Mouse (Mus musculus) layer of hippocampus, postnatal 14 days (tissue): ENCODE results near the gene Fbn1. TPM values are rescaled to one million over a fixed set of nuclear protein-coding genes. Genes with fewer than 3 reads are reported as not detected.

ENCODE experiments used
- DNase-seq, 2 experiments: peaks; one replicate each; pipeline ENCODE4 v3.0.0; 2021 to 2022; ENCODE audit warnings: low spot score in 2 of 2, mixed read lengths in 1 of 2
- long read RNA-seq, 2 experiments: library from polyadenylated mRNA; stranded (forward); transcript quantifications; one replicate each; pipeline ENCODE4 v2.0.0; 2021
- total RNA-seq, 2 experiments: library from RNA; stranded (reverse); gene quantifications; 2 replicates each; pipeline ENCODE4 v1.2.3; 2021

The Fbn1 gene
- 10 to 100 TPM; 10.4 to 10.5 TPM for total RNA-seq
- long read RNA-seq, experiment 1, partial matches to known transcripts, result 0 of 1 reads
- long read RNA-seq, experiment 1, other reads (novel, unspliced or antisense), result 1 of 1 reads
- long read RNA-seq, experiment 2, partial matches to known transcripts, result 1 of 2 reads
- long read RNA-seq, experiment 2, other reads (novel, unspliced or antisense), result 1 of 2 reads

- no peak for DNase-seq
Observed at GRCm38 (mm10) chr2:125507893-125508292, at the start of gene Fbn1. Fbn1 (minus strand) TSS chr2:125507993.

DNA sequence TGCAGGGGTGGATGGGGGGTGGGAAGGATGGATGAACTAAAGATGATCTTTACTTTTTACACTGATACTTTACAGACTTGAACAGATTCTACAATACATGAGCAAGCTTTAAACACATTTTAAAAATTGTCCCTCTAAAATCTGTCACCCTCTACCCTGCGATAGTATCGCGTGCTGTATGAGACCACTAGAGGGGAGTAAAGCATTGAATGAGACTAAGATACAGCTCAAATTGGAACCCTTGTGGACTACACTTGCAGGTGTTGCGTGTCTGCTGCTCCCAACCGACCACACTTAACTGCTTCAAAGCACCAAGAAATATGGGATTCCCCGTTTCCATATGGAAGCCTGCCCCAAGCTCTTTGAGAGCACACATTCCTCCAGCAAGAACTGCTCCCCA lies 48.0 kb upstream of the Fbn1 start:
- DNase-seq, result no peak

- no peak for DNase-seq
Observed at GRCm38 (mm10) chr2:125548806-125549578, 41.2 kb upstream of the Fbn1 start.

DNA sequence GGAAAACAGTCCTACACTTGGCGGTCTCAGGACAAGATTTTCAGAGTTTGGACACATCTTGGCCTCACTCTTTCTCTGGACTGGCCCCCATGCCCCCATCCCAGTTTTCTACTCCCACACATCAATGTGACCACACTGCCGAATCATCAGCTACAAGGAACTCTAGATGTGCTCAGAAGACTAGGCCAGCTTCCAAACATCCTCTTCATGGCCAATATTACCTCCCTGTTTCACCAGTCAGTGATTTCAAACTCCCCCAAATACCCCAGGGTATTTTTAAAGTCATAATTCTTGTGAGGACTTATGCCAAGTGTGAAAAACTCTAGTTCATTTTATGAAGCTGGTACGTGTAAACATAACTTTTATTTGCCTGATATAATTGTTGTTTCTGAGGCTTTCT lies 37.2 kb upstream of the Fbn1 start:
- no peak for DNase-seq

GRCm38 (mm10) chr2:125543646-125544045 lies 35.9 kb upstream of the Fbn1 start:
- no peak for DNase-seq

DNA sequence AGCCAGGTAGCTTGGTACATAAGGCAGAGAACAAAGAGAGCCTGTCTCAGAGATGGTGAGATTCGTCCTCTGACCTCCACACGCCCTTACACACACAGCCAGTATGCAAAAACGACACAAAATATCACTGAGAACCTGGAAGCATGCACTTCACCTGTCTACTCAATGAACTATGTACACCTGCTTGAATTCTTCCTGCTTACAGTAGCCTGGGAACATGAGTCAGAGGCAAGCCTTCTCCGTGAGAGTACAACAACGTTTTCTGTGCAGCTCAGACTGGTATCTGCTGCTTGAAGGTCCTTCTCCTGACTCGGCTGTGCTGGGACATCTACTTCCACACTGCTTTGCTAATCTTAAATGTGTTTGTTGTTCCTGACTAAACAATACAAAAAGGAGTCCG lies 33.7 kb upstream of the Fbn1 start:
- no peak for DNase-seq

DNA sequence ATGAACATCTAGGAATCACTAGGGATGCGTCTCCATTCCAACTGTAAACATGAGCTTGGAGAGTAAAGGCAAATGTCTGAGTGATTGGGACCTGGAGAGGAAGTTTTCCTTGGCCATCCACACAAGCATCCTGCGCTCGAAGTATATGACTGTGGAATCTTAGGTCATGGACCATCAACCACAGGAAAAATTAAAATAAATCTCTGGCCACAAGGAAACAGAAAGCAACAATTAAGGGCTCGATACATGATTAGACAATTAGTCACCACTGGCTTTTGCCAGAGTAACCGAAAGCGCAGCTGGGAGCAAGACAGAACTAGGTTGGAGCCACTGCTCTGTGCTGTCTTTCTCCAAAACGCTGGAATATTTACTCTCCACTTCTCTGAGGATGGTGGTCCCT lies 32.8 kb upstream of the Fbn1 start:
- no peak for DNase-seq

- DNase-seq, result no peak
Observed at GRCm38 (mm10) chr2:125539640-125540039, 31.8 kb upstream of the Fbn1 start.

- DNase-seq, result no peak
Observed at GRCm38 (mm10) chr2:125530665-125531064, 22.9 kb upstream of the Fbn1 start.

GRCm38 (mm10) chr2:125526566-125526965 lies 18.8 kb upstream of the Fbn1 start:
- no peak for DNase-seq

DNA sequence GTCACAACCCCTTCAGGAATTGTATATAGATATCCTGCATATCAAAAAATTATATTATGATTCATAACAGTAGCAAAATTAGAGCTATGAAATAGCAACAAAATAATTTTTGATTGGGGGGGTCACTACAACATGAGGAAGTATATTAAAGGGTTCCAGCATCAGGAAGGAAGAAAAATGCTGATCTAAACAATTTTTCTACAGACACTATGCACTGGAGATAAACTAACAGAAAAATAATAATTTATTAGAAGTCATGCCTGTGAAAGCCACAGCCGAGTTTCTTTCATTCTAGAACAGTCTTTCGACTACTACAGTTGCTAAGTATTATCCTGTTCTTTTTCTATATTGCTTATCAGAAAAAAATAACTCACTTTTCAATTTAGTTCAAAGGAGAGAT lies 17.7 kb upstream of the Fbn1 start:
- DNase-seq, result no peak

GRCm38 (mm10) chr2:125516594-125516993 lies 8.8 kb upstream of the Fbn1 start:
- DNase-seq, result no peak

DNA sequence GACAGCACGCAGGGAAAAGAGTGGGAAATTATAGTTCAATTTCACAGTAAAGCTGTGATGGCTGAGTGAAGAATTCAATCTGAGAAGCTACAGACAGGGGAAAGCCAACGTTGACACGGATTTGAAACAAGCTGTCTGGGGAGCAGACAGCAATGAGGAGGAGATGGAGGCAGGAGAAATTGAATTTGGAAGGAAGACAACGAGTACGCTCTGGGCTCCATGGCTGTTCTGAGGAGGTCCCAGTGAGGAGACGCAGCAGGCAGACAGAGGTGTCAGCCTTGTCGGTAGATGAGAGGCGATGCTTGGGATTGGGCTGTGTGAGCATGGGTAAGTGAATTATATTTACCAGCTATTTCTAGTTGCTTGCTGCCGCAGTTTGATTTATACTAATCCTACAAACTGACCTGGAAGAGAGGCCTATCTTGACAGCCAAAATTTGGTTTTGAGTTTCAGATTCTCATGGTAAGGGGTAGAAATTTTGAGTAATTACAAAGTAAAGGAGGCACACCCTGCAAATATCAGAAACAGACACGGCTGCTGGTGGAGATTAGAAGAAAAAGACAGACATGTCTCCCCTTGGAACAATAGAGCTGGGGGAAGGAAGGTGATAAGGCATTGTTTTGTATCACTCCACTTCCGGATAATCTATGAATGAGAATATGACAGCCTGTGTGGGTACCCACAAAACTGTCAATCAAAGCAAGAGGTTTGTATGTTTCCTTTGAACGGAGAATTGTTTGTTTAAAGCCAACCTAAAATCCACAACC lies 7.7 kb upstream of the Fbn1 start:
- DNase-seq, result no peak

GRCm38 (mm10) chr2:125514391-125514790 lies 6.6 kb upstream of the Fbn1 start:
- no peak for DNase-seq

DNA sequence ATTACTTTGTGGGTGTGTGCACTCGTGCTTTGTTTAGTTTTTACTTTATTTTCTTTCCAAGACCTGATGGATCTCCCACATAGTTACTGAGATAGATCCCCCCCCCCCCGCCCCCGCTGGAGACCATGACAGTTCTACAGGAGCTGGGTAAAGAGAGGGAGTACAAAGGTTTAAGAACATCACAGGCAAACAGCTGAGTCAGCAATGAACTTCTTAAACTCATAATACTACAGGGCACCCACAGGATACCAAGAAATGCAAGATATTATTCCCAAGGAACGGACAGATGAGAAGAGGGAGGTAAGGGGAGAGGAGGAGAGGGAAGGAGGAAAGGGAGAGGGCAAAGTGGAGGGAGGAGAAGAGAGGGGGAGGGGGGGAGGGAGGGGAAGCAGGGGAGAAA lies 4.8 kb upstream of the Fbn1 start:
- no peak for DNase-seq

- no peak for DNase-seq
Observed at GRCm38 (mm10) chr2:125511898-125512297, 4.1 kb upstream of the Fbn1 start.

DNA sequence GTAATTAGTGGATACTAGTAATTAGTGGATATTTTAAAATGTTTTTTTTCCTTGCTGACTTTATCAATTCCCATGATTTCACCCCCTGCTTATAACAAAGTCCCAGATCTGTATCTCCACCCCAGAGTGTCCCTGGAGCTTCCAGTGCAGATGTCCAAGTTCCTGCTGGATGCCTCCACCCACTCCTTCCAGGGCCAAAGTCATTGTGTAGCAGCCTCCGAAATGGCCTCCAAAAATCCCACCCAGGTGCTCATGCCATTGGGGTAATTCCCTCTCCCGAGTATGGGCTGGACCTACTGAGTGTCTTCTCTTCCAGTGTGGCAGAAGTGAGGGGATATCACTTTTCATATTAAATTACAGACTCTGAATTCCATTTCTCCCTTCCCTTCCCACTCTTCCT lies 3.0 kb upstream of the Fbn1 start:
- no peak for DNase-seq

- DNase-seq, result no peak
Observed at GRCm38 (mm10) chr2:125508381-125508780, 588 bp upstream of the Fbn1 start.

GRCm38 (mm10) chr2:125506316-125507054 lies 1.3 kb downstream of the Fbn1 start:
- DNase-seq, result peak; percentile 29 to 49

DNA sequence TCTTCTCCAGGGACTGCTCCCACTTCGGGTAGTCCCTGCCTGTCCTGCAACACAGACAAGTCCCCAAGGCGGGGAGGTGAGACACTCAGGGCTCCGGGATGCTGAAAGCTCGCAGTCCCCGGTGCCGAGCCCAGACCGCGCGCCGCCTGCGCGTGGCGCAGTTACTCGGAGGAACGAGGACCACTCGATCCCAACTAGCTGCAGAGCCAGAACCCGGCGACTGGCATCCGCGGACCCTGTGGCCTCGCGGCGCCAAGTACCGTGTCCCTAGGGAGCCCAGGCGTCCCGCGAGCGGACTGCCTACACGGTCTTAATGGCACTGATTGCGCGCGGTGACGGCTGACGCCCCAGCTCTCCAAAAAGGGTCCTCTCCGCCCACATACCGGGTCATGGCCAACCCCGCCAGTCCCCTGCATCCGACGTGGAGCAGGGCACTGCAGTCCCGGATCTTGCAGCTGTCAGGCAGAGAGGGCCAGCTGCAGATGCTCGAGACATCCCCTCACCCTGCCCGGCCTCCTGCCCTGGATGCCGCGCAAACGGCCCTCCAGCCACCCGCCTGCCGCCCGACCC lies 2.0 kb downstream of the Fbn1 start:
- peak; percentile 56 to 65 for DNase-seq
